Mouse (Mus musculus) olfactory bulb, adult 2 months (tissue): ENCODE results near the gene Olfr544.

Source experiments
- CTCF ChIP-seq: fragments of 200-500 bp; IDR thresholded peaks from 2 replicates; pipeline ENCODE4 v1.5.1; 2012; ENCODE audit warnings: low read depth, mild to moderate bottlenecking, low read length, moderate library complexity; ENCODE audit not compliant: insufficient read depth
- POLR2A ChIP-seq: fragments of 200-500 bp; IDR thresholded peaks from 2 replicates; pipeline ENCODE4 v1.6.1; 2012; ENCODE audit warnings: mild to moderate bottlenecking, low read depth, low read length, moderate library complexity; ENCODE audit not compliant: insufficient read depth

- TF ChIP-seq CTCF: no peak
- no peak for TF ChIP-seq POLR2A
These were observed 46.3 kb upstream of the Olfr544 start, which contains the start of gene Olfr547 for GRCm38 (mm10) chr7:102534449-102534848.
